Mouse (Mus musculus) heart, postnatal 0 days (tissue): ENCODE measurements at regions not wholly inside any gene's neighbourhood (a gene's known extent, or its start where the extent isn't known, plus 50 kb on each side); places are given as distances from the start of the nearest gene placed in this dataset.

Source experiments
- CTCF ChIP-seq: IDR thresholded peaks from 2 replicates; pipeline ENCODE4 v1.5.1; 2016; ENCODE audit warnings: antibody characterized with exemption, control low read depth, low read depth
- EP300 ChIP-seq: IDR thresholded peaks from 2 replicates; pipeline ENCODE4 v1.6.1; 2016; ENCODE audit warnings: antibody characterized with exemption, low read depth

DNA sequence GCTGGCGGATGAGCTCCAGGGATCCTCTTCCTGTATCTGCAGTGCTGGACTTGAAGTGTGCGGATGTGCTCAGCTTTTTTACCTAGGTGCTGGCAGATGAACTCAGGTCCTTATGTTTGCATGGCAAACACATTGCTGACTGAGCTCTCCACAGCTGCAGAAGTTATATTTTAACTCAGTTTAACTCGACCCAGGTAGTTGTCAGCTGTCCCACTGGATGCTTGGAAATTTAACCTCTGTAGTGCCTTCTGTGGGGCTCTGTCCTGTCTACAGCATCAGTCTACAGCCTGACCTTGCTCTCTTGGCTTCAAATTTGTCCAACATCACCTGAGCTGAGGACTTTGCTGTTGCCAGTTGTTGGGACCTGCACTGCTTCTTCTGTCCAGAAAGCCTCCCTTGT is 139.2 kb downstream of the Ttc32 start:
- TF ChIP-seq EP300 (no peak), CTCF (no peak)
